Mouse (Mus musculus) stomach, postnatal 0 days (tissue): ENCODE results near the gene Krt2. TPM values are rescaled to one million over a fixed set of nuclear protein-coding genes. Genes with fewer than 3 reads are reported as not detected.

Source experiments
- ATAC-seq: fragments of 200-750 bp; cut with Nextera tagmentation; 2 replicates; pipeline ENCODE4 v1.8.0; 2017; ENCODE audit not compliant: low FRiP score, low TSS enrichment
- DNase-seq: peaks from one replicate; pipeline ENCODE4 v3.0.0-alpha.2; 2016; ENCODE audit warnings: low spot score
- H3K27ac ChIP-seq: fragments of 300-500 bp; sonication (generic); replicated peaks from 2 replicates; pipeline ENCODE4 v1.5.1; 2014; ENCODE audit warnings: mild to moderate bottlenecking, control low read depth
- H3K27me3 ChIP-seq: fragments of 300-500 bp; sonication (generic); 2 replicates; pipeline ENCODE4 v1.6.1; 2014; ENCODE audit warnings: low read length; ENCODE audit not compliant: control insufficient read depth, insufficient read depth
- H3K36me3 ChIP-seq: fragments of 300-500 bp; sonication (generic); 2 replicates; pipeline ENCODE4 v1.6.1; 2014; ENCODE audit warnings: low read length, mixed read lengths; ENCODE audit not compliant: control insufficient read depth, insufficient read depth
- H3K4me1 ChIP-seq: fragments of 300-500 bp; sonication (generic); replicated peaks from 2 replicates; pipeline ENCODE4 v1.6.1; 2014; ENCODE audit warnings: antibody characterized with exemption; ENCODE audit not compliant: control insufficient read depth, insufficient read depth
- H3K4me2 ChIP-seq: fragments of 300-500 bp; sonication (generic); replicated peaks from 2 replicates; pipeline ENCODE4 v1.6.1; 2014; ENCODE audit warnings: low read depth, mild to moderate bottlenecking, control low read depth, moderate library complexity
- H3K4me3 ChIP-seq: fragments of 300-500 bp; sonication (generic); 2 replicates; pipeline ENCODE4 v1.5.1; 2014; ENCODE audit warnings: low read depth, low read length, control low read depth
- H3K9ac ChIP-seq: fragments of 300-500 bp; sonication (generic); 2 replicates; pipeline ENCODE4 v1.6.1; 2014; ENCODE audit warnings: mild to moderate bottlenecking, low read length, control low read depth, mixed read lengths
- H3K9me3 ChIP-seq: fragments of 300-500 bp; sonication (generic); 2 replicates; pipeline ENCODE4 v1.6.1; 2016; ENCODE audit warnings: low read length; ENCODE audit not compliant: control insufficient read depth
- CTCF ChIP-seq: IDR thresholded peaks from 2 replicates; pipeline ENCODE4 v1.5.1; 2016; ENCODE audit warnings: antibody characterized with exemption, low read depth, mild to moderate bottlenecking, moderate library complexity
- EP300 ChIP-seq: optimal IDR thresholded peaks from 2 replicates; pipeline ENCODE3; 2016; ENCODE audit warnings: antibody characterized with exemption
- WGBS: fragments of 180-500 bp; shearing (Covaris S2); extraction: QIAGEN DNeasy Blood & Tissue Kit; methylation state at CpG from one replicate; pipeline ENCODE4 v1.1.7; 2014; 5-methylcytosine and 5-hydroxymethylcytosine counted together
- polyA plus RNA-seq: library from polyadenylated mRNA; unstranded; fragments of >200 nt; fragmentation: Nextera tagmentation; extraction: Ambion mirVana; gene quantifications from 2 replicates; pipeline ENCODE4 v1.2.1, GENCODE M21; 2015

The Krt2 gene
- polyA plus RNA-seq, 1 experiment from 2014 or later: not detected

DNA sequence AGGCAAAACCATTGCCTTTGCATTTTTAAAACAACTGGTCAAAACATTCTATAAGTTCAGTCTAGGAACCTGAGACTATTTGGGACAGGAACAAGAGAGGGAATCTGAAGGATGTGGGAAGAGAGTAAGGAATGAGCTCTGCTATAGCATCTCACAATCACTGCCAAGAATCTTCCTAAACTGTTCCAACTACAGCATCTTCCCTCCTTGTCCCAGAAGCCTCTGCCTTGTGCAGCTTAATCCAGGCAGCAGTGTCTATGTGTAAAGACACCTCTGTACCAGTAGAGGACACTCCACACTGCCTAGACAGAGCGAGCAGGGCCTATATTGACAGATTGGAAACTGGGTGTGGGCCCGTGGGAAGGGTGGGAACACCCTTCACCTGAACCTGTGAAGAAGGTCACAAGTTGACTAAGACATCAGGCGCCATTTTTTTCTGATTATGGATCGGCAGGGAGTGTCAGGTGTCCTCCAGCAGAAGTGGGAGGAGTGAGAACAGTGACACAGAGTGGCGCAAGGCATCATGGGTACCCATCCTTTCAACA, 16.9 kb upstream of the Krt2 start:
- peak; percentile 86 for ATAC-seq
- Histone ChIP-seq H3K4me2 (no peak overlapping the region), H3K36me3 (no peaks in the 10 kb centered on the region), H3K4me1 (no peaks in the 10 kb centered on the region), H3K9ac (no peak overlapping the region), H3K4me3 (no peak overlapping the region), H3K9me3 (no peaks in the 10 kb centered on the region), H3K27ac (no peak overlapping the region), H3K27me3 (no peaks in the 10 kb centered on the region)
- WGBS: 52% methylated on average over 5 of the region's 5 CpGs
- TF ChIP-seq CTCF (peak; percentile 76), EP300 (peak; percentile 82)
- no peak for DNase-seq

GRCm38 (mm10) chr15:101833131-101833530, 15.2 kb upstream of the Krt2 start:
- no peak overlapping the region for H3K27ac ChIP-seq
- no peaks in the 10 kb centered on the region for H3K36me3 ChIP-seq
- 26% methylated on average over 6 of the region's 6 CpGs for WGBS
- no peaks in the 10 kb centered on the region for H3K9me3 ChIP-seq
- no peak for TF ChIP-seq CTCF
- no peak for TF ChIP-seq EP300
- no peak for DNase-seq
- no peak overlapping the region for H3K4me2 ChIP-seq
- no peak for ATAC-seq
- no peak overlapping the region for H3K4me3 ChIP-seq
- H3K27me3 ChIP-seq: no peaks in the 10 kb centered on the region
- H3K4me1 ChIP-seq: no peaks in the 10 kb centered on the region
- no peak overlapping the region for H3K9ac ChIP-seq

GRCm38 (mm10) chr15:101829441-101829840, 11.5 kb upstream of the Krt2 start:
- H3K4me1 ChIP-seq: no peaks in the 10 kb centered on the region
- no peaks in the 10 kb centered on the region for H3K36me3 ChIP-seq
- WGBS: 74% methylated on average over 5 of the region's 5 CpGs
- H3K9ac ChIP-seq: no peak overlapping the region
- ATAC-seq (no peak), DNase-seq (no peak)
- H3K27me3 ChIP-seq: no peaks in the 10 kb centered on the region
- H3K4me3 ChIP-seq: no peak overlapping the region
- TF ChIP-seq CTCF (no peak), EP300 (no peak)
- no peak overlapping the region for H3K4me2 ChIP-seq
- H3K27ac ChIP-seq: no peak overlapping the region
- H3K9me3 ChIP-seq: no peaks in the 10 kb centered on the region

- H3K9me3 ChIP-seq: no peaks in the 10 kb centered on the region
- no peak overlapping the region for H3K27ac ChIP-seq
- H3K36me3 ChIP-seq: no peaks in the 10 kb centered on the region
- no peaks in the 10 kb centered on the region for H3K27me3 ChIP-seq
- no peaks in the 10 kb centered on the region for H3K4me1 ChIP-seq
- 11% methylated on average over 3 of the region's 3 CpGs for WGBS
- ATAC-seq (no peak), DNase-seq (no peak)
- no peak overlapping the region for H3K4me3 ChIP-seq
- no peak overlapping the region for H3K4me2 ChIP-seq
- H3K9ac ChIP-seq: no peak overlapping the region
- TF ChIP-seq EP300 (no peak), CTCF (no peak)
Measured at GRCm38 (mm10) chr15:101821786-101822185, 3.8 kb upstream of the Krt2 start.

DNA sequence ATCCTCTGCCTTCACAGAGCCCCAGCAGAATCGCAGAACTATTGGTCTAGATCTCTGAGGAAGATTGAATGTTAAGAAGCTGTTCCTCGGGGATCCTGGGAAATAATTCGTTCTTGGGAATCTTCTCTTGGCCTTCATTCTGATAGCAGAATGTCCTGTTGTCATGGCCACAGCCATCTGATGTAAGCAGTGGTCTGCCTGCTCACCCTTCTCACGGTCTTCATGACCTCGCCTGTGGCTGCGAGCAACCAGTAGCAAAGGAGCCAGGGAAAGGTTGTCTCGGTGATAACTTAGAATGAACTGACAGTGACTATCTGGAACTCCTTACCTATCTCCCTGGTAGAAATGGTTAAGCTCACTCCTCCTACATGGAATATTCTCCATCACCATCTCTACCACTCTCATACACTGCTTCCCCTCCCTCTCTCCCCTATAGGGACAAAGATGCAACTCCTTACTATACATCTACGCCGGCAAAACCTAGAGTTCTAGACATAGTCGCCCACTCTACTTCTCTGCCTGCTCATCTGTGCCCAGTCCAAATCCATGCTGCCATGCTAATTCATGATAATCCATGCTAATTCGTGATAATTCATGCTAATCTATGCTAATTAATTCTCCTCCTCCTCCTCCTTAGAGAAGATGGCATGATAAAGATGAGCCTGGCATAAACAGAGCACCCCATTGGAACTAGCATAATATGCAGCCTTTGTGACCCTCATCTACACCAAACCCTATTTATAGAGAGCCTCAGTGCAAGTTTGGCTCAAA, 14.7 kb downstream of the Krt2 start:
- H3K4me3 ChIP-seq: no peak overlapping the region
- H3K9ac ChIP-seq: no peak overlapping the region
- TF ChIP-seq EP300 (no peak), CTCF (no peak)
- H3K9me3 ChIP-seq: no peaks in the 10 kb centered on the region
- no peaks in the 10 kb centered on the region for H3K27me3 ChIP-seq
- ATAC-seq (no peak), DNase-seq (no peak)
- 81% methylated on average over 11 of the region's 11 CpGs for WGBS
- H3K4me1 ChIP-seq: no peaks in the 10 kb centered on the region
- no peak overlapping the region for H3K4me2 ChIP-seq
- no peak overlapping the region for H3K27ac ChIP-seq
- H3K36me3 ChIP-seq: no peaks in the 10 kb centered on the region

DNA sequence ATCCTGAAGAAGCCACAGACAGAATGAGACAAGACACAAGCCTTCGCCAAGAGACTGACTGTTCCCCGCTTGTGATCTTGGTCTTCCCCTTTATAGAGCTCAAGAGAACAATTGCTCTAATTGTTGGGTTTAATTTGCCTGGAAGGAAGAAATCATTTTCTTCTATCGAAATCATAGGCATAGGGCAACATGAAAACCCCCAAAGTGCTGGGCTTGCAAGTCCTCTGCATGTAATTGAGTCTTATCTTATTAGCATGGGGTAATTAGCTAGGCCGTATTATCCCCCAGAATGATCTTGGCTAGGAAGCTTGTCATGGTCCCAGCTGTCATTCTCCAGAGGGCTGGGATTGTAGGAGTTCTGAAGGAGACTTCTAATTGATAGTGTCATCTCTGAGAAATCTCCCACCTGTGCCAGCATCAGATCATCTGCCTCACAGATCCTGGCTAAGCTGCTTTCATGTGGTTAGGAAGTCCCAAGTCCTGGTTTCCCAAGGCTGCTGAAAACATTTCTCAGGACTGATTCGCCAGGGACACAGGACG, 15.6 kb downstream of the Krt2 start, which contains the start of gene Krt73:
Gene Krt73 (minus strand): TSS at position 51 of the 540 bp plus-strand sequence.
- DNase-seq: no peak
- ATAC-seq: no peak
- WGBS: 84% methylated on average over 6 of the region's 6 CpGs

More for the DNA sequence above, 15.6 kb downstream of the Krt2 start, which contains the start of gene Krt73:
- Histone ChIP-seq H3K4me3 (no peak within 1 kb of the TSS), H3K27me3 (no peaks in the 10 kb centered on the region), H3K4me1 (no peaks in the 10 kb centered on the region), H3K9ac (no peak within 1 kb of the TSS), H3K27ac (no peak within 1 kb of the TSS), H3K9me3 (no peaks in the 10 kb centered on the region), H3K36me3 (no peaks in the 10 kb centered on the region), H3K4me2 (no peak within 1 kb of the TSS)
- TF ChIP-seq EP300 (no peak), CTCF (no peak)
